Mouse (Mus musculus) testis, adult 2 months (tissue): ENCODE measurements around the gene Lhpp.

Source experiments
- CTCF ChIP-seq: fragments of 200-500 bp; IDR thresholded peaks from 2 replicates; pipeline ENCODE4 v1.5.1; 2012; ENCODE audit warnings: low read depth, mild to moderate bottlenecking, inconsistent platforms, low read length, moderate library complexity; ENCODE audit not compliant: control insufficient read depth, insufficient read depth, insufficient replicate concordance
- POLR2A ChIP-seq: fragments of 200-500 bp; IDR thresholded peaks from 2 replicates; pipeline ENCODE4 v1.6.1; 2012; ENCODE audit warnings: low read depth, mild to moderate bottlenecking, inconsistent platforms, low read length, moderate library complexity; ENCODE audit not compliant: control insufficient read depth

GRCm38 (mm10) chr7:132729093-132729831 lies 118.8 kb downstream of the Lhpp start:
- TF ChIP-seq POLR2A (no peak), CTCF (no peak)
